Mouse (Mus musculus) regulatory T cell (primary cell): Measurements from ENCODE around the gene Dglucy.

ENCODE experiments used
- in situ Hi-C: fragments of 300-600 bp; cut with MboI, MseI; formaldehyde crosslinking; loops from one replicate; pipeline ENCODE4 v1.15.1; 2025; ENCODE audit warnings: high pct_unique_total_duplicates

Gene Dglucy

DNA sequence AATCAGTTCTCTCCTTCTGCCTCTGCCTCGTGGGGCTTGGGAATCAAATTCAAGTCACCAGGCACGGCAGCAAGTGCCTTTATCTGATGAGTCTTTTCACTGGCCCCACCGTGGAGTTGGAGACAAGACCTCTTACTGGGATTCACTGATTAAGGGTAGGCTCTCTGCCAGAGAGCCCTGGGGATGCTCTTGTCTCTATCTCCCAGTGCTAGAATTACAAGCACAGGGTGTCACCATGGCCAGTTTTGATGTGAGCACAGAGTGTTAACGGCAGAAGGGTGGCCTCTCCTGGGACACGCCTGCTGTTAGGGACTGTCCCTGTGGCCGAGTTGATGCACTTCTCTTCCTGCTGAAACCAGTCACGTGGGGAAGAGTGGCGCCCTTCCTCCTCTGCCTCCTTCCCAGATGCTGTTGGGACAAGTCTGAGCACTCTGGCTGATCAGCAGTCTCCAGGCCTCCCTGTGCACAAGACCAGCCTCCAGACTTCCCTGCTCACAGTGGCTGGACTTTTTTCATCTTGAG is 60.3 kb downstream of the Dglucy start:
- in situ Hi-C loops, result no loop called here

DNA sequence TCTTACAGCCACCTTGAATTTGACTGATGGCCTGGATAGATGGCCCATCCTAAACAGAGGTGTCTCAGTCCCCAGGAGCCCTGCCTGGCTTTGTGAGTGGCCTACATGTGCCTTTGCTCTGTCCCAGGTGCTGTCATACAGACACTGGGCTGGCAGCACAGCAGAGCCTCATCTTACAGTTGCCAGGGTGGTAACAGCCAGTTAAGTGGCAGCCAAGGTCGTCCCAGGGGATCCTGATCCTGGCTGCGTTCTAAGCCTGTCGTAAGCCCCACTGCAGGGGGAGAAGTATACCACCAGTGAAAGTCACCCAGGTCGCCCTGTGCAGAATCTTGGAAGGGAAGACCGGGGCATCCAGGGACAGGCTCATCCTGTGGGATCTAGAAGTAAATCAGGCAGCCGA is 61.1 kb downstream of the Dglucy start:
- in situ Hi-C loops, result loop anchor here (5.0 kb wide), 2 partner anchors 228 to 268 kb away; no protein-coding TSS in a partner anchor

DNA sequence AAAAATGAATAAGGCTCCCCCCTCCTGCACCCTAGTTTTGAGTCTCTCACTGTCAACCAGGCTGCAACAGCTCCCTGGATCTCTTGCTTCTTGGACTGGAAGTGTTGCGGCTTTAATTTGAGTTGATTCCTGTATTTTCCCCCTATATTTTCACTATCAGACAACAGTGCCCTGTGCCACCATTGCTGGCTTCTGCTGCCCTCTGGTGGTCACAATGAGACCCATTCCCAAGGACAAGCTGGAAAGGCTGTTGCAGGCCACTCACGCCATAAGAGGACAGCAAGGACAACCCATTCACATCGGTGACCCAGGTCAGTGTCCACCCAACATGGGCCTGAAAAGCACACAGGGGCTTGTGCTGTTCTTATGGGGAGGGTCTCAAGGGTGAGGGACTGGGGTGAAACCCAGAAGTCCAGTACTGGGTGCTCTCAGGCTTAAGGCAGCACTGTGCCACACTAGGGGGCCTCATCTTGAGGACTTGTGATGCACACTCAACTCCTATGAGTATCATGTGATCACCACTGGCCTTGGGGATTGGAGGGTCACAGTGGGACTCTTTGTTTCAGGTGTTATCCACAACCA is 62.4 kb downstream of the Dglucy start:
- in situ Hi-C loops, result loop anchor here (5.0 kb wide), 2 partner anchors 229 to 269 kb away; no protein-coding TSS in a partner anchor

- in situ Hi-C loops, result loop anchor here (5.0 kb wide), 2 partner anchors 231 to 271 kb away; no protein-coding TSS in a partner anchor
Observed at GRCm38 (mm10) chr12:100843171-100843570, 64.3 kb downstream of the Dglucy start.

DNA sequence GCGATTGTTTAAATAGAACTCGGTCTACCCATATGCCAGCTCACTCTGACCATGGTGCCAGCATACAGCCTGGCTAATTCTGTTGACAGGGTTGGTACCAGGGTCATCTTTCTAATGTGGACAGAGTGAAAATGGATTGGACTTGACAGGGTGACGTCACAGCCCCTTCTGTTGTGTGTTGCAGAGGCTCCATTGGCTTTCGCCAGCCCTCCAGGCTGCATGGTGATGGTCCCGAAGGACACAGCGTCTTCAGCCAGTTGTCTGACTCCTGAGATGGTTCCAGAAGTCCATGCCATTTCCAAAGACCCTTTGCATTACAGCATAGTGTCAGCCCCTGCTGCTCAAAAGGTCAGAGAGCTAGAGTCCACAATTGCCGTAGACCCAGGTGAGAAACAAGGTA is 65.7 kb downstream of the Dglucy start:
- in situ Hi-C loops, result loop anchor here (5.0 kb wide), 2 partner anchors 232 to 272 kb away; no protein-coding TSS in a partner anchor

DNA sequence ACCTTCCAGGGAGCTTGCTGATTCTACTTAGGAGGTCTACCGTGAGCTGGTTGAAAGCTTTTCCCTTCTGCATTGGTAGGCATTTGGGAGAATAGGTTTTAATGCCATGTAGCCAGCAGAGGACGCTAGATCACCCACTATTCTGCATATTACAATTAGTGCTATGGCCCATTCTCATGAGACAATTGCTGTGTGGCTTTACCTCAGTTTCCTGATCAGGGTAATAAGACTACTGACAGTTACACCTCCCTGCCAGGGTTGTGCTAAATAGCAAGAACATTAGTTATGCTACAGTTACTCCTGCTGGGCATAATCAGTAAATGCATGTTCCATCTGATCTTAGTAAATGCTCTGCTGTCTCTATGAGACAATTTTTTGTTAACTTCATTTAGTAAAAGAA is 67.0 kb downstream of the Dglucy start:
- in situ Hi-C loops, result no loop called here

GRCm38 (mm10) chr12:100846566-100846965 is 67.7 kb downstream of the Dglucy start:
- in situ Hi-C loops, result no loop called here

- in situ Hi-C loops, result no loop called here
Observed at GRCm38 (mm10) chr12:100847437-100848080, 68.7 kb downstream of the Dglucy start.

GRCm38 (mm10) chr12:100849421-100850138 is 70.7 kb downstream of the Dglucy start:
- in situ Hi-C loops, result loop anchor here (5.0 kb wide), 1 partner anchor 63 kb away; no protein-coding TSS in a partner anchor

DNA sequence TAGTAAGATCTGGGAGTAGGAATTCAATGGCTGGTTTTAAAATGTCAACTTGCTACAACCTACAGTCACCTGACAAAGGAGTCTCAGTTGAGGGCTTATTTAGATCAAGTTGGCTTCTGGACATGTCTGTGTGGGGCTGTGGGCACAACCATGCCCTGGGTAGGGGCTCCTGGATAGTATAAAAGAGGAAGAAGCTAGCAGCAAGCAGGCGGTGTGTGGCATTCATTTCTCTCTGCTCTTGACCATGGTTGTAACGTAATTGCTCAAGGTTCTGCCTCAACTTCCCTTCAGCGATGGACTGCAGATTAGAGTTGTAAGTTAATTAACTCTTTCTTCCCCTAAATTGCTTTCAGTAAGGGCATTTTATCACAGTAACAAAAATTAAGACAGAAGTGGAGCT is 73.5 kb downstream of the Dglucy start:
- in situ Hi-C loops, result loop anchor here (5.0 kb wide), 1 partner anchor 60 kb away; no protein-coding TSS in a partner anchor

- in situ Hi-C loops, result no loop called here
Observed at GRCm38 (mm10) chr12:100856337-100856736, 77.5 kb downstream of the Dglucy start.

- in situ Hi-C loops, result no loop called here
Observed at GRCm38 (mm10) chr12:100857791-100858190, 78.9 kb downstream of the Dglucy start.

GRCm38 (mm10) chr12:100862272-100862671 is 83.4 kb downstream of the Dglucy start:
- in situ Hi-C loops, result no loop called here

GRCm38 (mm10) chr12:100862856-100863446 is 84.1 kb downstream of the Dglucy start:
- in situ Hi-C loops, result no loop called here

DNA sequence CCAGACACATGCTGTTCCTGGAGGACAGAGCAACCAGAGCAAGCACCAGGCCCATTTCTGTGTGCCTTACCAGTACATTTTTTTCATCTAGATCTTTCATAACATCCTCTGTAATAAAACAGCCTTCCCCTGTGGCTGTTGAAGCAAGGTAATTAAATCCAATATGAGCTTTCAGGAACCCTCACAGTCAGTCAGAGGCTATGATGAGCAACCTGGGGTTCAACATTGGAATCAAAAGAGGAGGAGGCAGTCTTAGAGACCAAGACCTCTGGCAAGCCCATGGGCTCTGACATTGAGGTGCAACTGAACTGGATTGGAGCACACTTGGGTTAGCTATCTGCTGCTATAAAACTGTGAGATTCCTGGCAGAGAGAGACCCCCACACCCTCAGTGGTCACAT is 86.2 kb downstream of the Dglucy start:
- in situ Hi-C loops, result no loop called here

GRCm38 (mm10) chr12:100865509-100866078 is 86.7 kb downstream of the Dglucy start:
- in situ Hi-C loops, result no loop called here

GRCm38 (mm10) chr12:100867097-100867496 is 88.2 kb downstream of the Dglucy start:
- in situ Hi-C loops, result no loop called here

- in situ Hi-C loops, result no loop called here
Observed at GRCm38 (mm10) chr12:100868049-100868622, 89.3 kb downstream of the Dglucy start.

DNA sequence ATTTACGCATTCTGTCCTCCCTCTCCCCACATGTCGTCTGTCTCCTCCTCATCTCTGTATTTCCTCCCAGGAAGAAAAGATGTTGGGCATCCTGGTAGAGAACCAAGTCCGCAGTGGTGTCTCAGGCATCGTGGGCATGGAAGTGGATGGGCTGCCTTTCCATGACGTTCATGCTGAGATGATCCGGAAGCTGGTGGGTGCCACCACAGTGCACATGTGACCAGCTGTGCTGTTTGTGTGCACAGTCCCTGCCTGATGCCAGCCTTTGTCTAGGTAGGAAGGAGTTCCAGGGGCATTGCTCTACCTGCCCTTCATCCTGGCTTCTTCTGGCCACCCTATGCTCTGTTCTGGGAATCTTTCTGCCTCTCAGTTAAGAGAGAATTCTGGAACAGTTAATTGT is 92.4 kb downstream of the Dglucy start:
- in situ Hi-C loops, result no loop called here

DNA sequence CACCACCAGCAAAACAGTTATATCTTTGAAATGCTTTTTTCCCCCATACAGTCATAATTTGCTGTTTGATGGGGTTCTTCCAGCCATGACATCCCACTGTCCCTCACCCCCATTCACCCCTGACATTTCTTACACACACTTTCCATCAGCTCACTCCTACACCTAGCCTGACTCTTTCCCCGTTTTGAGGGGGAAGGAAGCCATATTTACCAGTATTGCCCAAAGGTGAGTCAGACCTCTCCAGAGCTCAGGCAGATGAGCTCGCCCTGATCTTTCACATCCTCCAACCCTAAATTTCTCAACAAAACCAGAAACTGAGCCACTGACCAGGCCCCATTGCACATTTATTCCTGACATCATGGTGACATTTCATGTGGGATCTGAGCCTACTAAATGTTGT is 93.0 kb downstream of the Dglucy start:
- in situ Hi-C loops, result no loop called here

GRCm38 (mm10) chr12:100873612-100874011 is 94.8 kb downstream of the Dglucy start:
- in situ Hi-C loops, result no loop called here
